Mouse (Mus musculus) midbrain, embryonic 11.5 days (tissue): Measurements from ENCODE around the gene Pold4. TPM values are rescaled to one million over a fixed set of nuclear protein-coding genes. Genes with fewer than 3 reads are reported as not detected.

Source experiments
- ATAC-seq: fragments of 200-750 bp; cut with Nextera tagmentation; 2 replicates; pipeline ENCODE4 v1.8.0; 2017; ENCODE audit warnings: moderate TSS enrichment, moderate library complexity; ENCODE audit not compliant: low FRiP score
- DNase-seq: peaks from one replicate; pipeline ENCODE4 v3.0.0; 2015; ENCODE audit warnings: low spot score; ENCODE audit errors: missing footprints
- H3K27ac ChIP-seq: fragments of 300-500 bp; sonication (generic); 2 replicates; pipeline ENCODE4 v1.5.1; 2014; ENCODE audit warnings: low read depth, low read length
- H3K27me3 ChIP-seq: fragments of 300-500 bp; sonication (generic); 2 replicates; pipeline ENCODE4 v1.6.1; 2014; ENCODE audit warnings: mild to moderate bottlenecking, low read length, moderate library complexity, mixed read lengths; ENCODE audit not compliant: control insufficient read depth, insufficient read depth
- H3K36me3 ChIP-seq: fragments of 300-500 bp; sonication (generic); 2 replicates; pipeline ENCODE4 v1.6.1; 2014; ENCODE audit warnings: mild to moderate bottlenecking, low read length, moderate library complexity, mixed read lengths; ENCODE audit not compliant: control insufficient read depth, insufficient read depth
- H3K4me1 ChIP-seq: fragments of 300-500 bp; sonication (generic); 2 replicates; pipeline ENCODE4 v1.6.1; 2014; ENCODE audit warnings: low read length; ENCODE audit not compliant: control insufficient read depth, insufficient read depth
- H3K4me2 ChIP-seq: fragments of 300-500 bp; sonication (generic); 2 replicates; pipeline ENCODE4 v1.6.1; 2014; ENCODE audit warnings: mild to moderate bottlenecking, moderate library complexity
- H3K4me3 ChIP-seq: fragments of 300-500 bp; sonication (generic); 2 replicates; pipeline ENCODE4 v1.5.1; 2014; ENCODE audit warnings: low read depth, low read length
- H3K9ac ChIP-seq: fragments of 300-500 bp; sonication (generic); 2 replicates; pipeline ENCODE4 v1.6.1; 2014; ENCODE audit warnings: low read length
- H3K9me3 ChIP-seq: fragments of 300-500 bp; sonication (generic); 2 replicates; pipeline ENCODE4 v1.6.1; 2016; ENCODE audit warnings: low read length; ENCODE audit not compliant: control insufficient read depth
- WGBS: fragments of 180-500 bp; shearing (Covaris S2); extraction: QIAGEN DNeasy Blood & Tissue Kit; methylation state at CpG from one replicate; pipeline ENCODE4 v1.1.7; 2014; 5-methylcytosine and 5-hydroxymethylcytosine counted together
- polyA plus RNA-seq: library from polyadenylated mRNA; unstranded; fragments of >200 nt; fragmentation: Nextera tagmentation; extraction: Ambion mirVana; gene quantifications from 2 replicates; pipeline ENCODE4 v1.2.1, GENCODE M21; 2014

Gene Pold4
- polyA plus RNA-seq, 1 experiment from 2014 or later = 12.6 TPM

- peaks cover 18% of the 10 kb centered on the region for H3K4me1 ChIP-seq
- H3K27me3 ChIP-seq = peaks cover 2% of the 10 kb centered on the region; the same call in 1 of the 2 replicates
- 30% methylated on average over 7 of the region's 7 CpGs for WGBS
- peak overlapping the region; percentile 64 for H3K4me2 ChIP-seq
- no peak for DNase-seq
- peak overlapping the region; percentile 54 for H3K4me3 ChIP-seq
- no peak overlapping the region for H3K27ac ChIP-seq
- peak overlapping the region; percentile 56 for H3K9ac ChIP-seq
- H3K36me3 ChIP-seq = peaks cover 6% of the 10 kb centered on the region; the same call in 1 of the 2 replicates
- peak; percentile 28; the same call in 1 of the 2 replicates for ATAC-seq
- H3K9me3 ChIP-seq = no peaks in the 10 kb centered on the region
Measured at GRCm38 (mm10) chr19:4202149-4202548, 29.6 kb upstream of the Pold4 start.

- H3K4me2 ChIP-seq = no peak overlapping the region
- no peak for DNase-seq
- H3K4me3 ChIP-seq = no peak overlapping the region
- no peaks in the 10 kb centered on the region for H3K9me3 ChIP-seq
- 69% methylated on average over 3 of the region's 3 CpGs for WGBS
- ATAC-seq = no peak
- H3K4me1 ChIP-seq = peaks cover 18% of the 10 kb centered on the region
- no peak overlapping the region for H3K9ac ChIP-seq
- no peak overlapping the region for H3K27ac ChIP-seq
- H3K36me3 ChIP-seq = peaks cover 3% of the 10 kb centered on the region; the same call in 1 of the 2 replicates
- H3K27me3 ChIP-seq = peaks cover 2% of the 10 kb centered on the region; the same call in 1 of the 2 replicates
Measured at GRCm38 (mm10) chr19:4203148-4203547, 28.6 kb upstream of the Pold4 start.

GRCm38 (mm10) chr19:4203604-4204326 is 27.9 kb upstream of the Pold4 start:
- Histone ChIP-seq H3K4me2 (no peak overlapping the region), H3K9me3 (no peaks in the 10 kb centered on the region), H3K27ac (no peak overlapping the region), H3K36me3 (peaks cover 3% of the 10 kb centered on the region; the same call in 1 of the 2 replicates), H3K4me1 (peaks cover 18% of the 10 kb centered on the region), H3K9ac (no peak overlapping the region), H3K27me3 (peaks cover 2% of the 10 kb centered on the region; the same call in 1 of the 2 replicates), H3K4me3 (no peak overlapping the region)
- ATAC-seq = no peak
- 62% methylated on average over 13 of the region's 13 CpGs for WGBS
- DNase-seq = no peak

- Histone ChIP-seq H3K4me2 (no peak overlapping the region), H3K27ac (no peak overlapping the region), H3K36me3 (peaks cover 3% of the 10 kb centered on the region; the same call in 1 of the 2 replicates), H3K9me3 (no peaks in the 10 kb centered on the region), H3K4me1 (peaks cover 18% of the 10 kb centered on the region), H3K4me3 (no peak overlapping the region), H3K27me3 (peaks cover 2% of the 10 kb centered on the region; the same call in 1 of the 2 replicates), H3K9ac (no peak overlapping the region)
- no peak for ATAC-seq
- 66% methylated on average over 4 of the region's 4 CpGs for WGBS
- DNase-seq = no peak
Measured at GRCm38 (mm10) chr19:4204889-4205288, 26.8 kb upstream of the Pold4 start.

- Histone ChIP-seq H3K36me3 (no peaks in the 10 kb centered on the region), H3K4me3 (no peak overlapping the region), H3K27me3 (peaks cover 4% of the 10 kb centered on the region), H3K4me1 (peaks cover 7% of the 10 kb centered on the region), H3K4me2 (no peak overlapping the region), H3K9ac (no peak overlapping the region), H3K9me3 (no peaks in the 10 kb centered on the region), H3K27ac (no peak overlapping the region)
- ATAC-seq (peak; percentile 57; the same call in 1 of the 2 replicates), DNase-seq (peak; percentile 94)
- 0% methylated on average over 2 of the region's 2 CpGs for WGBS
Measured at GRCm38 (mm10) chr19:4206971-4207370, 24.7 kb upstream of the Pold4 start.

GRCm38 (mm10) chr19:4208563-4208962 is 23.1 kb upstream of the Pold4 start:
- no peak overlapping the region for H3K27ac ChIP-seq
- H3K4me1 ChIP-seq = peaks cover 7% of the 10 kb centered on the region
- no peak for ATAC-seq
- H3K4me3 ChIP-seq = no peak overlapping the region
- no peaks in the 10 kb centered on the region for H3K36me3 ChIP-seq
- no peak overlapping the region for H3K9ac ChIP-seq
- DNase-seq = no peak
- no peaks in the 10 kb centered on the region for H3K9me3 ChIP-seq
- 77% methylated on average over 5 of the region's 5 CpGs for WGBS
- peaks cover 14% of the 10 kb centered on the region for H3K27me3 ChIP-seq
- no peak overlapping the region for H3K4me2 ChIP-seq

- Histone ChIP-seq H3K4me1 (peaks cover 25% of the 10 kb centered on the region), H3K27ac (no peak overlapping the region)
Measured at GRCm38 (mm10) chr19:4211891-4212588, 19.7 kb upstream of the Pold4 start.

GRCm38 (mm10) chr19:4213524-4213974 is 18.1 kb upstream of the Pold4 start:
- H3K4me1 ChIP-seq = peaks cover 25% of the 10 kb centered on the region
- no peak overlapping the region for H3K27ac ChIP-seq
- DNase-seq (peak; percentile 92), ATAC-seq (no peak)
- peaks cover 48% of the 10 kb centered on the region for H3K27me3 ChIP-seq
- no peaks in the 10 kb centered on the region for H3K36me3 ChIP-seq
- peak overlapping the region; percentile 70; the same call in 1 of the 2 replicates for H3K9ac ChIP-seq
- WGBS = 4% methylated on average over 9 of the region's 9 CpGs
- no peaks in the 10 kb centered on the region for H3K9me3 ChIP-seq
- no peak overlapping the region; the same call in 1 of the 2 replicates for H3K4me3 ChIP-seq
- peak overlapping the region; percentile 98; the same call in 1 of the 2 replicates for H3K4me2 ChIP-seq

More at GRCm38 (mm10) chr19:4211891-4212588, 19.7 kb upstream of the Pold4 start:
- no peak overlapping the region for H3K9ac ChIP-seq
- H3K4me3 ChIP-seq = no peak overlapping the region
- H3K36me3 ChIP-seq = no peaks in the 10 kb centered on the region
- ATAC-seq (no peak), DNase-seq (no peak)
- H3K9me3 ChIP-seq = no peaks in the 10 kb centered on the region
- H3K4me2 ChIP-seq = no peak overlapping the region
- WGBS = 16% methylated on average over 4 of the region's 4 CpGs
- H3K27me3 ChIP-seq = peaks cover 47% of the 10 kb centered on the region
